Mouse (Mus musculus) intestine, embryonic 16.5 days (tissue): ENCODE results near the gene 1700030K09Rik. TPM values are rescaled to one million over a fixed set of nuclear protein-coding genes. Genes with fewer than 3 reads are reported as not detected.

Experiments
- ATAC-seq: fragments of 200-750 bp; cut with Nextera tagmentation; 2 replicates; pipeline ENCODE4 v1.8.0; 2017; ENCODE audit warnings: moderate TSS enrichment, moderate library complexity
- H3K27ac ChIP-seq: fragments of 300-500 bp; sonication (generic); 2 replicates; pipeline ENCODE4 v1.5.1; 2014; ENCODE audit warnings: mild to moderate bottlenecking, low read length
- H3K27me3 ChIP-seq: fragments of 300-500 bp; sonication (generic); replicated peaks from 2 replicates; pipeline ENCODE4 v1.6.1; 2014; ENCODE audit warnings: low read length, control low read depth, mixed read lengths; ENCODE audit not compliant: control insufficient read depth, insufficient read depth
- H3K36me3 ChIP-seq: fragments of 300-500 bp; sonication (generic); 2 replicates; pipeline ENCODE4 v1.6.1; 2014; ENCODE audit warnings: low read length, control low read depth; ENCODE audit not compliant: control insufficient read depth, insufficient read depth
- H3K4me1 ChIP-seq: fragments of 300-500 bp; sonication (generic); 2 replicates; pipeline ENCODE4 v1.6.1; 2014; ENCODE audit warnings: low read length, control low read depth, mixed read lengths; ENCODE audit not compliant: control insufficient read depth, insufficient read depth
- H3K4me2 ChIP-seq: fragments of 300-500 bp; sonication (generic); 2 replicates; pipeline ENCODE4 v1.6.1; 2014; ENCODE audit warnings: low read depth, low read length, control low read depth
- H3K4me3 ChIP-seq: fragments of 300-500 bp; sonication (generic); 2 replicates; pipeline ENCODE4 v1.5.1; 2014; ENCODE audit warnings: mild to moderate bottlenecking, low read length
- H3K9ac ChIP-seq: fragments of 300-500 bp; sonication (generic); 2 replicates; pipeline ENCODE4 v1.6.1; 2014; ENCODE audit warnings: low read depth, low read length
- H3K9me3 ChIP-seq: fragments of 300-500 bp; sonication (generic); 2 replicates; pipeline ENCODE4 v1.6.1; 2016; ENCODE audit warnings: low read length, control low read depth; ENCODE audit not compliant: control insufficient read depth
- WGBS: fragments of 180-500 bp; shearing (Covaris S2); extraction: QIAGEN DNeasy Blood & Tissue Kit; methylation state at CpG from one replicate; pipeline ENCODE4 v1.1.7; 2014; 5-methylcytosine and 5-hydroxymethylcytosine counted together
- polyA plus RNA-seq: library from polyadenylated mRNA; unstranded; fragments of >200 nt; fragmentation: Nextera tagmentation; extraction: Ambion mirVana; gene quantifications from 2 replicates; pipeline ENCODE4 v1.2.1, GENCODE M21; 2015

Gene 1700030K09Rik
- polyA plus RNA-seq, 1 experiment from 2014 or later, result 11.5 TPM

DNA sequence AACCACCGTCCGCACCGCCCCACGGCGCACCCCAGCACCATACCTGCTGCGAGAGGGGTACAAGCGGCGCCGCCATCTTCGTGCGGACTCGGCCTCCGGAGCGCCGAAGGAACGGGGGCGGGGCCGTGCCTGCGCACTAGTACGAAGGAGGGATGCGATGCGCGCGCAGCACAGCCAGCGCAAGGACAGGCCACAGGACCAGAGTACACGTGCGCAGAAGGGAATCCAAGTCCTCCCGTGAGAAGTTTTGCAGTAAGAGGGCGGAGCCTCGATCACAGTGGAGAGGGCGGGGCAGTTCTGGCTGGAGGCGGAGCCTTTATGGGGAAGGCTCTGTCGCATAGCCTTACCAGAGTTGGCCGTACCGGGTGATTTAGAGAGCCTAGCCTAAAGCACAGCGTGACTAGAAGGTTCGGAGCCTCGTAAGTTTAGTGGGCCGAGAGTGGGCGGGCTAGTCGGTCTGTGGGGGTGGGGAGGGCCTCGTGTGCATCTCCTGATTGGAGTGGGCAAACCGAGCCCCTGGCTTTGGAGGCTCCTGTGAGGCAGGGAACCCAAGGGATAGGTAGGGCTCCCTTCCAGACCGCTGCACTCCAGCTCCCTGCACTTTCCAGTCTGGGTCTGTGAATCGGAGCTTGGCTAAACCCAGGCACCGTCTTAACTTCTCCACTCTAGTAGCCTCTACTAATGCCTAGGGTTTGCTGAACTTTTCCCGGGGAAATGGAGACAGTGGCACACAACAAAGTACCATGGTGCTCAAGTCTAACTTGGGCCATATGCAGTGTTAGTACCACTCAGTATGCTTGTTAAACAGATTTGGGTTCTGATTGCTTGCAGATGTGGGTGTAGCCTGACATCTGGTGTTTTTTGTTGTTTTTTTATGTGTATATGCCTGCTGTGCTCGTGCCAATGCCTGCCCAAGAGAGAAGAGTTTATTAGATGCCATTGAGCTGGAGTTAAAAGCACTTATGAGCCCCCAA is 22.0 kb upstream of the 1700030K09Rik start, which contains the start of gene Eps15l1:
Eps15l1 (minus strand) TSS at position 99 of the 974 bp plus-strand sequence.
- H3K4me3 ChIP-seq, result peak within 1 kb of the TSS; percentile 82
- no peaks in the 10 kb centered on the region for H3K36me3 ChIP-seq
- no peaks in the 10 kb centered on the region for H3K27me3 ChIP-seq
- under 1% methylated on average over 48 of the region's 48 CpGs for WGBS
- peak within 1 kb of the TSS; percentile 89 for H3K9ac ChIP-seq
- H3K9me3 ChIP-seq, result no peaks in the 10 kb centered on the region
- peak; percentile 98 for ATAC-seq
- H3K4me1 ChIP-seq, result peaks cover 27% of the 10 kb centered on the region
- peak within 1 kb of the TSS; percentile 77 for H3K4me2 ChIP-seq
- peak within 1 kb of the TSS; percentile 82 for H3K27ac ChIP-seq

DNA sequence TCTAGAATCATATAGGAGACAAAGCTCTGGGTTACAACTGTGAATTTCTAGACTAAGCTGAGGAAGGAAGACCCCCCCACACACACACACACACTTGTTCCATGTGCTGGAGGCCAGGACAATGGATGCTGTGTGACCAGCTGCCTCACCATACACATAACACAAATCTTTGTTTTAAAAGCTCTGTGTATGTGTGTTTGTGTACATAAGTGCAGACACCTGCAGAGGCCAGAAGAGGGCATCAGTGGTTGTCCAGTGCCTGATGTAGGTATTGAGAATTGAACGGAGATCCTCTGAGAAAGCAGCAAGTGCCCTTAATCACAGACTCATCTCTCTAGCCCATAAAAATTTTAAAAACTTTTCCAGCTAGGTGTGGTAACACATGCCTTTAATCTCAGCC is 20.8 kb upstream of the 1700030K09Rik start:
- no peak overlapping the region for H3K27ac ChIP-seq
- WGBS, result 64% methylated on average over 1 of the region's 1 CpGs
- no peaks in the 10 kb centered on the region for H3K9me3 ChIP-seq
- H3K4me2 ChIP-seq, result no peak overlapping the region
- no peak overlapping the region for H3K9ac ChIP-seq
- H3K27me3 ChIP-seq, result no peaks in the 10 kb centered on the region
- peaks cover 23% of the 10 kb centered on the region for H3K4me1 ChIP-seq
- H3K4me3 ChIP-seq, result no peak overlapping the region
- H3K36me3 ChIP-seq, result no peaks in the 10 kb centered on the region
- no peak for ATAC-seq

DNA sequence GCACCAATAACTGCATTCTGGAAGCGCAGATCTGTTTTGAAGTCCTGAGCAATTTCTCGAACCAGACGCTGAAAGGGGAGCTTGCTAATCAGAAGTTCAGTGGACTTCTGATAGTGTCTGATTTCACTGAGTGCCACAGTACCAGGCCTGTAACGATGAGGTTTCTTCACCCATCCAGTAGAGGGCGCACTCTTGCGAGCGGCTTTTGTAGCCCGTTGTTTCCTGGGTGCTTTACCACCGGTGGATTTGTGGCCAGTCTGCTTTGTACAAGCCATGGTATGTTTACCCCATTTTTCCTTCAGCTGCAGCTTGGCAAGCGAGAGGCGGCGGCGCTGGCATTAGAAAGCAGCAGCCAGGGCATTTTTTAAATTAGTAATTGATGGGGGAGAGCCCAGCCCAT is 14.0 kb upstream of the 1700030K09Rik start:
- Histone ChIP-seq H3K9ac (no peak overlapping the region), H3K36me3 (no peaks in the 10 kb centered on the region), H3K9me3 (no peaks in the 10 kb centered on the region), H3K27ac (no peak overlapping the region), H3K27me3 (0 out of 2 replicates have a peak, but pooled peaks cover 2% of the 10 kb centered on the region), H3K4me1 (no peaks in the 10 kb centered on the region), H3K4me2 (no peak overlapping the region), H3K4me3 (no peak overlapping the region)
- ATAC-seq, result no peak
- WGBS, result 51% methylated on average over 13 of the region's 13 CpGs

DNA sequence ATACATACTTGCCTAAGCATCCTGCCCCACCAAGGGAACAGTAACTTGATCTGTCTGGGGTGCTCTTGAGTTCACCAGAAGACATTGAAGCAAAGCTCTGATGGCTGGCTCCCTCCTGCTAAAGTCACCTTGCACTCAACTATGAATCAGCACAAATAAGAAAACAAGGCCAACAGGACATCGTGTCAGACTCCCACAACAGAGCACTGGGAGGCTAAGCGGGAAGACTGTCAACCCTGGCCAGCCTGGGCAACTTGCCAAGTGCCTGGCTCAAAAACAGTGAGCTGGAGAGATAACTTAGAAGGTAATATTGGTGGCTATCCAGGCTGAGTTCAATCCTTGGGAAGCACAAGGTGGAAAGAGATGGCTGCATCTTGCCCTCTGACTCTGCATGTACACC is 8.7 kb upstream of the 1700030K09Rik start:
- no peaks in the 10 kb centered on the region for H3K36me3 ChIP-seq
- no peaks in the 10 kb centered on the region for H3K4me1 ChIP-seq
- no peak overlapping the region for H3K9ac ChIP-seq
- no peak overlapping the region for H3K4me2 ChIP-seq
- H3K4me3 ChIP-seq, result no peak overlapping the region
- H3K9me3 ChIP-seq, result no peaks in the 10 kb centered on the region
- WGBS, result 33% methylated on average over 2 of the region's 2 CpGs
- ATAC-seq, result no peak
- H3K27me3 ChIP-seq, result 0 out of 2 replicates have a peak, but pooled peaks cover 2% of the 10 kb centered on the region
- no peak overlapping the region for H3K27ac ChIP-seq

DNA sequence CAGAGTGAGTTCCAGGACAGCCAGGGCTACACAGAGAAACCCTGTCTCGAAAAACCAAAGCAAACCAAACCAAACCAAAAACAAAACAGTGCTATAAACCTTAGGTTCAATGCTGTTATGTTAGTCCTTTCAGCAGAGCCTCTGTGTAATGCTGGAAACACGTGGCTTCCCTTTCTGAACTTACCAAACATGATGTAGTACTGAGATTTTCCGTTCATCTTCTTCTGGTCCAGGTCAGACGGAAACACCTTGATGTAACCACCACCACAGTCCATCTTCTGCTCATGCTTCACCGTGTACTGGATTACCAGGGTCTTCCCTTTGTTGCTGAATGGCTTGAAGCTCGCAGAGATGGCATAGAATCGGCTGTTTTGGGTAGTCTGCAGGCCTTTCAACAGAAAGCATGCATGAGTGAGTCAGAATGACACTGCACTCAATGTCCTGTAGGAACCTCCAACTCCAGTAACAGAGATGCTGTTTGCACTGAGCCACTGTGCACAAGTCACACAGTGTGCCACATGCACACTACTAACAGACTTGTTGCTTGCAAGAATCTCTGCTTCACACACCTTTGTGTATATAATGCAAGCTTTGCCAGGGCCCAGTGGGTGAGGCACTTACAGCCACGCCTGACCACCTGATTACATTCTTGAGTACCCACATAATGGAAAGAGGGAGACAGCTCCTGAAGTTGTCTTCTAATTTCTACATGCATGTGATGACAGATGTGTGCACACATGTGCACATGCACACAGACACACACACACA is 5.2 kb upstream of the 1700030K09Rik start:
- no peak overlapping the region for H3K4me2 ChIP-seq
- 72% methylated on average over 8 of the region's 8 CpGs for WGBS
- no peak overlapping the region for H3K9ac ChIP-seq
- H3K9me3 ChIP-seq, result no peaks in the 10 kb centered on the region
- no peaks in the 10 kb centered on the region for H3K36me3 ChIP-seq
- peaks cover 3% of the 10 kb centered on the region; the same call in 1 of the 2 replicates for H3K4me1 ChIP-seq
- no peaks in the 10 kb centered on the region for H3K27me3 ChIP-seq
- H3K27ac ChIP-seq, result no peak overlapping the region
- no peak for ATAC-seq
- H3K4me3 ChIP-seq, result no peak overlapping the region

DNA sequence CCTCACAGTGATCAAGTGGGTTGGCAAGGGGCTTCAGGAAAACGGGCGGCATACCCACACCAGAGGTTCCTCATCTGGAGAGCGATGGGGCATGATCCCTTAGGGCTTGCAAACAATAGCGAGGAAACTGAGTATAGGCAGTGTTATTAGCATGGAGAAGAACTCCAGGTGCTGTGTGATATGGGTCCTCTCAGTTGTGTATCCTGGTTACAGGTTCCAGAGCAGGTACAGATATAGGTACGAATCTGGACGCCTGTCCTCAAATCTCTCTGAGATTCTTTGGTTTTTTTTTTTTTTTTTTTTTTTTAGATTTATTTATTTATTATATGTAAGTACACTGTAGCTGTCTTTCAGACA is 292 bp downstream of the 1700030K09Rik start:
- Histone ChIP-seq H3K4me1 (peaks cover 7% of the 10 kb centered on the region; the same call in 1 of the 2 replicates), H3K36me3 (no peaks in the 10 kb centered on the region), H3K4me3 (peak overlapping the region; percentile 61), H3K27me3 (no peaks in the 10 kb centered on the region), H3K9ac (peak overlapping the region; percentile 84), H3K9me3 (no peaks in the 10 kb centered on the region), H3K27ac (peak overlapping the region; percentile 61), H3K4me2 (peak overlapping the region; percentile 63)
- ATAC-seq, result peak; percentile 61
- 26% methylated on average over 6 of the region's 6 CpGs for WGBS

DNA sequence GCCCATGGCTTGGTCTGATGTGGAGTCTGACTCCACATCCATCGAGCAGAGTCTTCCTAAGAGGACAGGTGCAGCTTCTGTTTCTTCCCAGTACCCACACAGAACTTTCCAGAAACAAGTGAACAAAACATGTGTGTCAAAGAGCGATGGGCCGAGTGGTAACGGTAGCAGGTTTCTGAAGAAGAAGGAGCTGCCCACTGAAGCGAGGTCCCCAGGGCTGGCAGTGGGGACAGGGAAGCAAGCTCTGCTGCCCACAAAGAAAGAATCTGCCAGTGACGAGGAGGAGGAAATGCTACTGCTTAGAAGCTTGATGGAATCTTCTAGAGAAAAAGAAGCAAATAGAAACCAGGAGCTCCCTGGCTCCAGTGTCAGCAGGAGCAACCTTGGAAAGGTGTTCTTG is 1.4 kb downstream of the 1700030K09Rik start:
- no peak overlapping the region for H3K9ac ChIP-seq
- no peak overlapping the region for H3K4me2 ChIP-seq
- peaks cover 7% of the 10 kb centered on the region for H3K36me3 ChIP-seq
- no peak overlapping the region for H3K27ac ChIP-seq
- no peaks in the 10 kb centered on the region for H3K9me3 ChIP-seq
- H3K27me3 ChIP-seq, result no peaks in the 10 kb centered on the region
- 90% methylated on average over 6 of the region's 6 CpGs for WGBS
- peaks cover 7% of the 10 kb centered on the region; the same call in 1 of the 2 replicates for H3K4me1 ChIP-seq
- no peak overlapping the region for H3K4me3 ChIP-seq
- ATAC-seq, result no peak

DNA sequence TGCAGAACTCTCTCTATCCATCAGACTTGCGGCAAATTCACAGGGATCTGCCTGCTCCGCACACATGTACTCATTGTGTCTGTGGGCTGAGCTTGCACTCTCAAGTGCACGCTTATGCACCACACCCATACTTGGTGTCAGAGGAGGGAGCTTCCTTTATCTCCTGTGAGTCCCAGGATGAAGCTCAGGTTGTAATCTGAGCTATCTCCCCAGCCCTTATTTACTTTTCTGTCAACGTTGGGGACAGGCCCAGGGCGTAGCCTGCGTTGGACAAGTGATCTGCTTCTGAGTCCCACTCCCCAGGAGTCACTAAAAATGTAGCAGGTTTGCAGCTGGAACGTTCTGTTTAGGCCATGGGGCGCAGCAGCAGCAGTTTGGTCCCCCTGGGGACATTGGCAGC is 7.8 kb downstream of the 1700030K09Rik start:
- Histone ChIP-seq H3K27me3 (no peaks in the 10 kb centered on the region), H3K36me3 (peaks cover 20% of the 10 kb centered on the region), H3K27ac (no peak overlapping the region), H3K9me3 (peaks cover 7% of the 10 kb centered on the region), H3K9ac (no peak overlapping the region), H3K4me2 (no peak overlapping the region), H3K4me1 (no peaks in the 10 kb centered on the region), H3K4me3 (no peak overlapping the region)
- WGBS, result 61% methylated on average over 8 of the region's 8 CpGs
- no peak for ATAC-seq

DNA sequence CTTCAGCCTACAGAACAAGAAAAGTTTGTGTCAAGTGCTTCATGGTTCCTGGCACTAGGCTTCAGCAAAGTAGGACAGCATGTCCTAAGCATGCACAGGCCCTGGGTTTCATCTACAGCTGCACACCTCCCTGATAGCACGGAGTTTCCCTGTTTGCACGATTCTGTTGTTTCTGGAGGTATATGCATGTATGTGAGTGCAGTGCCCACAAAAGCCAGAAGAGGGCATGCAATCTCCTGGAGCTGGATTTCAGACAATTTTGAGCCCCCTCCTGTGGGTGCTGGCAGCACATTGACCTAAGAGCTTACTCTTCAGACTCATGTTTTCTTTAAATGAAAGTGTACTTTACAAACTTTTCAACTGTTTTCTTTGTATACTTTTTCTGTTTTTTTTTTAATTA is 10.2 kb downstream of the 1700030K09Rik start:
- Histone ChIP-seq H3K4me2 (no peak overlapping the region), H3K27me3 (no peaks in the 10 kb centered on the region), H3K9ac (no peak overlapping the region), H3K9me3 (peaks cover 7% of the 10 kb centered on the region), H3K4me3 (no peak overlapping the region), H3K4me1 (no peaks in the 10 kb centered on the region), H3K36me3 (peaks cover 26% of the 10 kb centered on the region), H3K27ac (no peak overlapping the region)
- ATAC-seq, result no peak
- WGBS, result 92% methylated on average over 2 of the region's 2 CpGs
